Comparison of ENCODE assay signal across 9 mouse cellular contexts in the genomic region with DNA sequence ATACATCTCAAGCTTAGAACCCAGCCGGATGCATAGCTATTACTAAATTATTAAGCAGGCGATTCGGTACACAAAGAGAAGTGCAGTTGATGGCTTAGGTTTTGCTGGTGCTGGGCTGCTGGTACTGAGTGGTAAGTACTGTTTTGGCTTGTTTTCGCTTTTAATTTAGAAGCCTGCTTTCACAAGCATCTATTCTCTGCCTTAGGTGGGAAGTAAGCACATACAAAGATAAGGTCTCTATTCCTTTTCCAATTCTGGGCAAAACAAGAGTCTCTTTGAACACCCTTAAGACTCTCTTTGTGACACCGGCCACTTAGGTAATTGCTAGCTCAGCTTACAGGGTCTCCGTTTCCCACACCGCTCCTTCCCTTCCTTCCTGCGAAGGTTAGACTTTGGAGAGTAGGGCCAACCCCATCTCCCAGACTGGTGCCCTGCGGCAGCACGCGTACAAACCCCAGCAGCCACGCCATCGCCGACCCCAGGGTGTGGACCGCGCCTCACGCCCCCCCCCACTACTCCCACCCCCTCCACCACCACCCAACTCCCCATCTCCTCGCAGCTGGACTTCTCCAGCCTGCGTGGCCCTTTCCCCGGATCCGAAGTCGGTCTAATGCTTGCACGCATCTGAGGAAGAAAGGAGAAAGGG. TPM values are rescaled to one million over a fixed set of nuclear protein-coding genes. Genes with fewer than 3 reads are reported as not detected.
DNase-seq lines count a peak whose midpoint lies in the region; ATAC-seq and TF ChIP-seq lines count a peak whose summit lies in the region.
"Had no signal": no experiment of that assay in that cellular context is flagged by ENCODE, and none has a peak within 500 bp of the region (broad histone marks: within the 10 kb centered on the region; RNA-seq: fewer than 3 reads in every experiment).

No protein-coding gene starts in this region.

- peaks cover 32% of the 10 kb centered on the region for H3K4me1 ChIP-seq in heart, embryonic 13.5 days
- H3K4me1 ChIP-seq in heart, postnatal 0 days (ENCODE audit: control insufficient read depth, insufficient read depth), result 0 out of 2 replicates have a peak, but pooled peaks cover 12% of the 10 kb centered on the region
- peaks cover 25% of the 10 kb centered on the region for H3K4me1 ChIP-seq in midbrain, embryonic 10.5 days

- 6% methylated on average over 23 of the region's 23 CpGs for WGBS in heart, embryonic 13.5 days
- 5% methylated on average over 23 of the region's 23 CpGs for WGBS in heart, postnatal 0 days
- 5% methylated on average over 22 of the region's 23 CpGs for WGBS in midbrain, embryonic 10.5 days

- H3K27me3 ChIP-seq in heart, embryonic 13.5 days (replicated peaks), result no peaks in the 10 kb centered on the region
- no peaks in the 10 kb centered on the region for H3K27me3 ChIP-seq in heart, postnatal 0 days (ENCODE audit: control insufficient read depth, insufficient read depth, low read length)
- H3K27me3 ChIP-seq in midbrain, embryonic 10.5 days (ENCODE audit: low read depth, poor library complexity, severe bottlenecking), result peaks cover 27% of the 10 kb centered on the region; the same call in 1 of the 2 replicates

- no peak; the same call in 1 of the 2 replicates for ATAC-seq in heart, embryonic 13.5 days (ENCODE audit: extremely low read depth, insufficient number of reproducible peaks, low FRiP score, low TSS enrichment)
- peak; percentile 22; the same call in 1 of the 2 replicates for ATAC-seq in heart, postnatal 0 days (ENCODE audit: insufficient read depth, low read depth)

- peak overlapping the region; percentile 89 for H3K9ac ChIP-seq in heart, embryonic 13.5 days
- H3K9ac ChIP-seq in heart, postnatal 0 days (replicated peaks; ENCODE audit: low read depth, low read length), result peak overlapping the region; percentile 68

- no peak for TF ChIP-seq EP300 in heart, postnatal 0 days (IDR thresholded peaks at IDR 0.05; ENCODE audit: low read depth)

- DNase-seq in heart, postnatal 25 days (ENCODE audit: low spot score), result no peak
- peak; percentile 38 for DNase-seq in R1 (ENCODE audit: low read depth, low spot score)
- peak; percentile 12 for DNase-seq in heart, postnatal 0 days (ENCODE audit: low spot score)
- DNase-seq in midbrain, embryonic 10.5 days (ENCODE audit: low spot score), result no peak
- no peak for DNase-seq in left cerebral cortex, adult 9 months (ENCODE audit: low spot score in 2 of 2)
- no peak for DNase-seq in right cerebral cortex, postnatal 10 days (ENCODE audit: low spot score in 2 of 2)
- DNase-seq in thymus, postnatal 25 days, result no peak

- no peak for TF ChIP-seq CTCF in heart, postnatal 0 days (IDR thresholded peaks at IDR 0.05; ENCODE audit: low read depth)

- intact Hi-C loops in heart, postnatal 25 days (cut with DNase I), result no loop called here

- no peaks in the 10 kb centered on the region for H3K9me3 ChIP-seq in heart, embryonic 13.5 days
- peaks cover 4% of the 10 kb centered on the region; the same call in 1 of the 2 replicates for H3K9me3 ChIP-seq in heart, postnatal 0 days (replicated peaks; ENCODE audit: control insufficient read depth, low read length)
- H3K9me3 ChIP-seq in midbrain, embryonic 10.5 days (replicated peaks), result no peaks in the 10 kb centered on the region

- H3K36me3 ChIP-seq in heart, embryonic 13.5 days, result peaks cover 5% of the 10 kb centered on the region; the same call in 1 of the 2 replicates
- no peaks in the 10 kb centered on the region for H3K36me3 ChIP-seq in heart, postnatal 0 days (replicated peaks; ENCODE audit: control insufficient read depth, insufficient read depth, low read length)
- no peaks in the 10 kb centered on the region for H3K36me3 ChIP-seq in midbrain, embryonic 10.5 days
- H3K36me3 ChIP-seq: G1E had no signal

- peak overlapping the region; percentile 81 for H3K4me2 ChIP-seq in heart, embryonic 13.5 days
- peak overlapping the region; percentile 77 for H3K4me2 ChIP-seq in heart, postnatal 0 days (ENCODE audit: low read depth, low read length)

- H3K4me3 ChIP-seq in heart, embryonic 13.5 days, result peak overlapping the region; percentile 86
- peak overlapping the region; percentile 76 for H3K4me3 ChIP-seq in heart, postnatal 0 days (ENCODE audit: low read depth, low read length)
- peak overlapping the region; percentile 71 for H3K4me3 ChIP-seq in midbrain, embryonic 10.5 days

- H3K27ac ChIP-seq in heart, embryonic 13.5 days (replicated peaks), result peak overlapping the region; percentile 82
- H3K27ac ChIP-seq in heart, postnatal 0 days (ENCODE audit: low read depth), result peak overlapping the region; percentile 59
- peak overlapping the region; percentile 84 for H3K27ac ChIP-seq in midbrain, embryonic 10.5 days (replicated peaks)

RNA-seq across cellular contexts. Expression of a gene that starts 0.4 kb away (rescaled TPM):
- polyA plus RNA-seq in heart, embryonic 13.5 days (2015; fragmentation: Nextera tagmentation; extraction: Ambion mirVana), result 15.3 and 15.6 TPM in 2 replicates
- total RNA-seq in heart, postnatal 25 days (2021), result 10 to 100 TPM; 20.5 to 25.9 TPM
- total RNA-seq in heart, postnatal 0 days (2014; rRNA removed; ENCODE audit: low replicate concordance), result 13.9 and 16.8 TPM in 2 replicates
- 13.1 and 15.2 TPM in 2 replicates for polyA plus RNA-seq in heart, postnatal 0 days (2015; fragmentation: Nextera tagmentation; extraction: Ambion mirVana)
- polyA plus RNA-seq in midbrain, embryonic 10.5 days (2016; fragmentation: Nextera tagmentation; extraction: Ambion mirVana), result 10.6 and 11.5 TPM in 2 replicates
- polyA plus RNA-seq: G1E had no signal

Comparison
In these comparisons a context has a peak if more than half of its experiments do, and no peak if none do; other contexts are left out.
1. DNase-seq: peak in R1 (single experiment) and heart, postnatal 0 days (single experiment); none in heart, postnatal 25 days (single experiment), midbrain, embryonic 10.5 days (single experiment), left cerebral cortex, adult 9 months (0 of 2), right cerebral cortex, postnatal 10 days (0 of 2) and thymus, postnatal 25 days (single experiment).
2. Peak in every context shown above with its lines, with median percentiles within 50 percentile points of each other: H3K27ac ChIP-seq and H3K4me3 ChIP-seq.